Mouse (Mus musculus) bone marrow macrophage, adult 2 months (primary cell): ENCODE data around the gene Ppp1r9b. TPM values are rescaled to one million over a fixed set of nuclear protein-coding genes. Genes with fewer than 3 reads are reported as not detected.

Source experiments
- H3K27ac ChIP-seq: 2 replicates; pipeline ENCODE4 v1.5.1; 2012; ENCODE audit warnings: low read depth, low read length; ENCODE audit not compliant: insufficient read depth
- H3K4me1 ChIP-seq: 2 replicates; pipeline ENCODE4 v1.6.1; 2012; ENCODE audit warnings: low read length; ENCODE audit not compliant: control insufficient read depth, insufficient read depth
- H3K4me3 ChIP-seq: 2 replicates; pipeline ENCODE4 v1.5.1; 2012; ENCODE audit warnings: mild to moderate bottlenecking, low read length, moderate library complexity; ENCODE audit not compliant: insufficient read depth
- CTCF ChIP-seq: IDR thresholded peaks from 2 replicates; pipeline ENCODE4 v1.5.1; 2012; ENCODE audit warnings: low read depth, mild to moderate bottlenecking, low read length, moderate library complexity
- POLR2A ChIP-seq: IDR thresholded peaks from 2 replicates; pipeline ENCODE4 v1.6.1; 2012; ENCODE audit warnings: mild to moderate bottlenecking, low read depth, low read length, borderline replicate concordance
- polyA plus RNA-seq: library from polyadenylated mRNA; stranded (reverse); fragments of >200 nt; gene quantifications from 2 replicates; pipeline ENCODE4 v1.2.4, GENCODE M21; 2012; ENCODE audit not compliant: missing spikeins, insufficient read depth, insufficient read length

Ppp1r9b gene
- polyA plus RNA-seq, 1 experiment, result 176 TPM

- H3K4me3 ChIP-seq, result 0 out of 2 replicates have a peak overlapping the region, but pooled peaks have one; percentile 1
- TF ChIP-seq POLR2A (no peak), CTCF (no peak)
- H3K27ac ChIP-seq, result no peak overlapping the region
- peaks cover 34% of the 10 kb centered on the region for H3K4me1 ChIP-seq
Observed at GRCm38 (mm10) chr11:94996101-94996500, 5.3 kb downstream of the Ppp1r9b start.

DNA sequence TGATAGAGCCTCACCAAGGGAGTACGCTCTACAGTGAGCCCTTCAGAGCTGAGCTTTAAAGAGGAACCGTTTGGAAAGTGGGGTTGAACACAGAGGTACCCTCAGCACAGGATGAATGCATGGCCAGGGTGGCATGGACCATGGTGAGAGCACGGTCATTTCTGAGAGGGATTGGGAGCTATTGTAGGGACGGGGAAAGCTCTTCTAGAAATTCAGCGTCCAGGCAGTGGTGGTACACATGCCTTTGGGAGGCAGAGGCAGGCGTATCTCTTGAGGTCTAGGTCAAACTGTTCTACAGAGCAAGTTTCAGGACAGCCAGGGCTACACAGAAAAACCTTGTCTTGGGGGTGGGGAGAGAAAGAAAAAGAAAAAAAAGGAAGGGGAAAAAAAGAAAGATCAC, 6.1 kb downstream of the Ppp1r9b start:
- no peak overlapping the region for H3K4me3 ChIP-seq
- no peak for TF ChIP-seq POLR2A
- TF ChIP-seq CTCF, result no peak
- peaks cover 34% of the 10 kb centered on the region for H3K4me1 ChIP-seq
- H3K27ac ChIP-seq, result no peak overlapping the region

GRCm38 (mm10) chr11:94997596-94997995, 6.8 kb downstream of the Ppp1r9b start:
- no peak for TF ChIP-seq CTCF
- no peak for TF ChIP-seq POLR2A
- Histone ChIP-seq H3K4me1 (peaks cover 34% of the 10 kb centered on the region), H3K27ac (no peak overlapping the region), H3K4me3 (no peak overlapping the region)

- TF ChIP-seq CTCF, result no peak
- TF ChIP-seq POLR2A, result no peak
- Histone ChIP-seq H3K4me3 (no peak overlapping the region), H3K27ac (no peak overlapping the region), H3K4me1 (peaks cover 34% of the 10 kb centered on the region)
Observed at GRCm38 (mm10) chr11:94998041-94998531, 7.3 kb downstream of the Ppp1r9b start.

DNA sequence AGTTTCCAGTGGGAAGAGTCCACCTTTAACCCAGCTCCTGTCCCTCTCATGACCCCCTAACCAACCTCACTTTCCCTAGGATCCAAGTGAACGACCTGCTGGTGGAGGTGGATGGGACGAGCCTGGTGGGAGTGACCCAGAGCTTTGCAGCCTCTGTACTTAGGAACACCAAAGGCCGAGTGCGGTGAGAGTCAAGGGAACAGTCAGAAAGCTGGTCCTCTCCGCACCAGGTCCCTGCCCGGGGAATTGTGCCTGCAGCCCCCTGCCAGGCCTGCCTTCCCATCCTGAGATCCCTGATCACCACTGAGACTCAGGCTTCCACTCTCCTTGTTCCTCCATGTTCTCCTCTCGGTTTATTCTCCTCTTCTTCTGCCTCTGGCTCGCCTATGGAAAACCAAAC, 9.3 kb downstream of the Ppp1r9b start:
- peak overlapping the region; percentile 15; the same call in 1 of the 2 replicates for H3K27ac ChIP-seq
- H3K4me3 ChIP-seq, result no peak overlapping the region
- no peak for TF ChIP-seq CTCF
- no peak for TF ChIP-seq POLR2A
- peaks cover 28% of the 10 kb centered on the region for H3K4me1 ChIP-seq

DNA sequence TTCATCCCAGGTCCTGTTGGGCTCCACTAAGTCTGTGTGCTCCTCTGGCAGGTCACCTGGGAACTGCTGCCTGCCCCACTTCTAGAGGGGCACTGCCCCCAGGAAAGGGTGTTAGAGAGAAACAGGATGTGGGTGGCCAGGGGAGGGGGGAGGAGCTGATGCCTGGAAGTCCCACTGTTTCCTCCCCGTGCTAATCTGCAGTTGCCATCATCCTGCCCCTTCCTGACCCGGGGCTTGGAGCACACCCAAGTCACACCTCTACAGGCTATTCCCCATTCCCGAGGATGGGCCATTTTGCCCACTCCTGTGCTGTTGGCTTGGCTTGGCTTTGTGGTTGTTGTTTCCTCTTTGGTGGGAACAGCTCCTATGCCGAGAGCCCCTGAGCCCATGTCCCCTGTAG, 9.7 kb downstream of the Ppp1r9b start:
- TF ChIP-seq POLR2A (no peak), CTCF (no peak)
- Histone ChIP-seq H3K4me3 (no peak overlapping the region), H3K27ac (peak overlapping the region; percentile 15; the same call in 1 of the 2 replicates), H3K4me1 (peaks cover 24% of the 10 kb centered on the region)

GRCm38 (mm10) chr11:95001058-95001457, 10.2 kb downstream of the Ppp1r9b start:
- Histone ChIP-seq H3K27ac (no peak overlapping the region; the same call in 1 of the 2 replicates), H3K4me1 (peaks cover 20% of the 10 kb centered on the region), H3K4me3 (no peak overlapping the region)
- no peak for TF ChIP-seq POLR2A
- TF ChIP-seq CTCF, result peak; percentile 83

DNA sequence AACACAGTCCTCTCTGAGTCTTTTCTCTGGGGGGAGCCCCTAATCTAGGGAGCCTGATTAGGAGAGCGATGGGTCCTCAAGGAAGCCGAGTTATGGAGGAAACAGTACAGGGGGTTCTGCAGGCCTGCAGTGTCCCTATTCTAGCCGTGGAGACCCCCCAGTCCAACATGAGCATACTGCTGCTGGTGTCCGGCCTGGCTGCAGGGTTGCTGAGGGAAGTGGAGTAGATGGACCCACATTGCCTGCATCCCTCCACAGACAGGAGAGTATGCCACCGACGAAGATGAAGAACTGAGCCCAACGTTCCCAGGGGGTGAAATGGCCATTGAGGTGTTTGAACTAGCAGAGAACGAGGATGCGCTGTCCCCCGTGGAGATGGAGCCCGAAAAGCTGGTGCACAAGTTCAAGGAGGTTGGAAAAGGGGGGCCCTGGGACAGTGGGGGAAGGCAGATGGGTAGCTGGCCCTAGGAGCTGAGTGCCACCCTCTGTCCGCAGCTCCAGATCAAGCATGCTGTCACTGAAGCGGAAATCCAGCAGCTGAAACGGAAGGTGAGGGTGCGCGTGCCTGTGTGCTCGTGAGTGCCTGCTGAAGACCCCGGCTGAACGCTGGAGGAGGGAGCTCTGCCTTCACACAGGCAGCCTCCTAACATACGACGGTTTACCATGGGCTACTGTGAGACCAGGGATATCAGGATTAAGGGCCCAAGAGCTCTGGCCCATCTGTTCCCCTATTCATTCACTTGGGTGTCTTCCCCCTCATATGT, 10.9 kb downstream of the Ppp1r9b start:
- no peak for TF ChIP-seq CTCF
- no peak for TF ChIP-seq POLR2A
- H3K27ac ChIP-seq, result no peak overlapping the region
- peaks cover 22% of the 10 kb centered on the region for H3K4me1 ChIP-seq
- H3K4me3 ChIP-seq, result no peak overlapping the region

GRCm38 (mm10) chr11:95002705-95003104, 11.9 kb downstream of the Ppp1r9b start:
- peaks cover 23% of the 10 kb centered on the region for H3K4me1 ChIP-seq
- H3K4me3 ChIP-seq, result no peak overlapping the region
- TF ChIP-seq POLR2A, result no peak
- TF ChIP-seq CTCF, result no peak
- no peak overlapping the region for H3K27ac ChIP-seq

GRCm38 (mm10) chr11:95004136-95004936, 13.5 kb downstream of the Ppp1r9b start:
- H3K4me1 ChIP-seq, result peaks cover 29% of the 10 kb centered on the region
- H3K27ac ChIP-seq, result no peak overlapping the region
- no peak overlapping the region for H3K4me3 ChIP-seq
- TF ChIP-seq POLR2A, result no peak
- no peak for TF ChIP-seq CTCF
